Mouse (Mus musculus) embryonic facial prominence, embryonic 10.5 days (tissue): ENCODE results near the gene Cacna1a. TPM values are rescaled to one million over a fixed set of nuclear protein-coding genes. Genes with fewer than 3 reads are reported as not detected.
A peak's percentile ranks its signal among the peaks of the same experiment; 100 is the strongest.

Experiments used
- DNase-seq: peaks from one replicate; pipeline ENCODE4 v3.0.0-alpha.2; 2017; ENCODE audit warnings: low spot score
- H3K27ac ChIP-seq: fragments of 300-500 bp; sonication (generic); replicated peaks from 2 replicates; pipeline ENCODE4 v1.5.1; 2016; ENCODE audit warnings: mild to moderate bottlenecking
- H3K27me3 ChIP-seq: fragments of 300-500 bp; sonication (generic); replicated peaks from 2 replicates; pipeline ENCODE4 v1.6.1; 2016; ENCODE audit warnings: low read depth, mild to moderate bottlenecking; ENCODE audit not compliant: poor library complexity, severe bottlenecking
- H3K36me3 ChIP-seq: fragments of 300-500 bp; sonication (generic); replicated peaks from 2 replicates; pipeline ENCODE4 v1.6.1; 2016; ENCODE audit warnings: mild to moderate bottlenecking, moderate library complexity
- H3K4me1 ChIP-seq: fragments of 300-500 bp; sonication (generic); 2 replicates; pipeline ENCODE4 v1.6.1; 2016
- H3K4me3 ChIP-seq: fragments of 300-500 bp; sonication (generic); 2 replicates; pipeline ENCODE4 v1.5.1; 2016; ENCODE audit warnings: mild to moderate bottlenecking, moderate library complexity
- H3K9me3 ChIP-seq: fragments of 300-500 bp; sonication (generic); 2 replicates; pipeline ENCODE4 v1.6.1; 2016; ENCODE audit warnings: mild to moderate bottlenecking
- WGBS: fragments of 180-500 bp; shearing (Covaris S2); methylation state at CpG from one replicate; pipeline ENCODE4 v1.1.7; 2016; 5-methylcytosine and 5-hydroxymethylcytosine counted together
- polyA plus RNA-seq: library from polyadenylated mRNA; unstranded; fragments of >200 nt; fragmentation: Nextera tagmentation; extraction: Ambion mirVana; gene quantifications from 2 replicates; pipeline ENCODE4 v1.2.1, GENCODE M21; 2016

Cacna1a gene
- polyA plus RNA-seq, 1 experiment from 2014 or later, result 5.5 TPM

GRCm38 (mm10) chr8:84458853-84459252 lies 70.6 kb downstream of the Cacna1a start:
- H3K4me3 ChIP-seq, result no peak overlapping the region
- H3K27me3 ChIP-seq, result no peaks in the 10 kb centered on the region
- peaks cover 3% of the 10 kb centered on the region; the same call in 1 of the 2 replicates for H3K4me1 ChIP-seq
- H3K36me3 ChIP-seq, result peaks cover 15% of the 10 kb centered on the region
- no peak overlapping the region for H3K27ac ChIP-seq
- peaks cover 17% of the 10 kb centered on the region for H3K9me3 ChIP-seq
- WGBS, result 67% methylated on average over 7 of the region's 7 CpGs
- DNase-seq, result no peak

GRCm38 (mm10) chr8:84459276-84459675 lies 71.0 kb downstream of the Cacna1a start:
- Histone ChIP-seq H3K27me3 (no peaks in the 10 kb centered on the region), H3K27ac (no peak overlapping the region), H3K4me3 (no peak overlapping the region), H3K4me1 (peaks cover 3% of the 10 kb centered on the region; the same call in 1 of the 2 replicates), H3K9me3 (peaks cover 17% of the 10 kb centered on the region), H3K36me3 (peaks cover 15% of the 10 kb centered on the region)
- WGBS, result 29% methylated on average over 5 of the region's 5 CpGs
- DNase-seq, result no peak

GRCm38 (mm10) chr8:84460698-84461097 lies 72.5 kb downstream of the Cacna1a start:
- no peaks in the 10 kb centered on the region for H3K27me3 ChIP-seq
- H3K9me3 ChIP-seq, result peaks cover 17% of the 10 kb centered on the region
- no peak for DNase-seq
- WGBS, result 66% methylated on average over 2 of the region's 2 CpGs
- H3K4me3 ChIP-seq, result no peak overlapping the region
- H3K4me1 ChIP-seq, result peaks cover 3% of the 10 kb centered on the region; the same call in 1 of the 2 replicates
- H3K36me3 ChIP-seq, result peaks cover 15% of the 10 kb centered on the region
- H3K27ac ChIP-seq, result no peak overlapping the region

- Histone ChIP-seq H3K9me3 (peaks cover 9% of the 10 kb centered on the region), H3K27ac (no peak overlapping the region), H3K4me3 (no peak overlapping the region), H3K36me3 (peaks cover 7% of the 10 kb centered on the region), H3K4me1 (no peaks in the 10 kb centered on the region), H3K27me3 (no peaks in the 10 kb centered on the region)
- 80% methylated on average over 1 of the region's 1 CpGs for WGBS
- no peak for DNase-seq
Measured at GRCm38 (mm10) chr8:84466932-84467331, 78.7 kb downstream of the Cacna1a start.

- no peak for DNase-seq
- H3K36me3 ChIP-seq, result no peaks in the 10 kb centered on the region
- no peaks in the 10 kb centered on the region for H3K27me3 ChIP-seq
- H3K4me3 ChIP-seq, result no peak overlapping the region
- no peak overlapping the region for H3K27ac ChIP-seq
- no peaks in the 10 kb centered on the region for H3K9me3 ChIP-seq
- H3K4me1 ChIP-seq, result no peaks in the 10 kb centered on the region
- 83% methylated on average over 4 of the region's 4 CpGs for WGBS
Measured at GRCm38 (mm10) chr8:84469076-84469475, 80.8 kb downstream of the Cacna1a start.

GRCm38 (mm10) chr8:84471271-84471995 lies 83.2 kb downstream of the Cacna1a start:
- DNase-seq, result peak; percentile 84
- Histone ChIP-seq H3K4me3 (no peak overlapping the region), H3K27me3 (no peaks in the 10 kb centered on the region), H3K27ac (no peak overlapping the region), H3K9me3 (no peaks in the 10 kb centered on the region), H3K36me3 (no peaks in the 10 kb centered on the region), H3K4me1 (no peaks in the 10 kb centered on the region)
- 51% methylated on average over 9 of the region's 9 CpGs for WGBS

GRCm38 (mm10) chr8:84474456-84474855 lies 86.2 kb downstream of the Cacna1a start:
- Histone ChIP-seq H3K27ac (no peak overlapping the region), H3K27me3 (no peaks in the 10 kb centered on the region), H3K4me3 (no peak overlapping the region), H3K36me3 (no peaks in the 10 kb centered on the region), H3K9me3 (no peaks in the 10 kb centered on the region), H3K4me1 (no peaks in the 10 kb centered on the region)
- no peak for DNase-seq
- 70% methylated on average over 1 of the region's 1 CpGs for WGBS

GRCm38 (mm10) chr8:84477341-84477740 lies 89.1 kb downstream of the Cacna1a start:
- no peaks in the 10 kb centered on the region for H3K4me1 ChIP-seq
- no peak overlapping the region for H3K4me3 ChIP-seq
- WGBS, result 86% methylated on average over 3 of the region's 3 CpGs
- H3K27ac ChIP-seq, result no peak overlapping the region
- H3K27me3 ChIP-seq, result no peaks in the 10 kb centered on the region
- no peaks in the 10 kb centered on the region for H3K9me3 ChIP-seq
- DNase-seq, result no peak
- no peaks in the 10 kb centered on the region for H3K36me3 ChIP-seq

- no peak for DNase-seq
- no peaks in the 10 kb centered on the region for H3K4me1 ChIP-seq
Measured at GRCm38 (mm10) chr8:84483004-84483403, 94.8 kb downstream of the Cacna1a start.

GRCm38 (mm10) chr8:84485366-84485765 lies 97.1 kb downstream of the Cacna1a start:
- Histone ChIP-seq H3K27ac (no peak overlapping the region), H3K36me3 (no peaks in the 10 kb centered on the region), H3K4me1 (no peaks in the 10 kb centered on the region), H3K4me3 (no peak overlapping the region), H3K9me3 (no peaks in the 10 kb centered on the region), H3K27me3 (no peaks in the 10 kb centered on the region)
- no peak for DNase-seq
- 84% methylated on average over 4 of the region's 4 CpGs for WGBS

More at GRCm38 (mm10) chr8:84483004-84483403, 94.8 kb downstream of the Cacna1a start:
- H3K27me3 ChIP-seq, result no peaks in the 10 kb centered on the region
- no peak overlapping the region for H3K27ac ChIP-seq
- no peaks in the 10 kb centered on the region for H3K36me3 ChIP-seq
- H3K4me3 ChIP-seq, result no peak overlapping the region
- H3K9me3 ChIP-seq, result no peaks in the 10 kb centered on the region
- 89% methylated on average over 4 of the region's 4 CpGs for WGBS

GRCm38 (mm10) chr8:84485864-84486263 lies 97.6 kb downstream of the Cacna1a start:
- WGBS, result 83% methylated on average over 7 of the region's 7 CpGs
- Histone ChIP-seq H3K27me3 (no peaks in the 10 kb centered on the region), H3K4me1 (no peaks in the 10 kb centered on the region), H3K9me3 (no peaks in the 10 kb centered on the region), H3K27ac (no peak overlapping the region), H3K36me3 (no peaks in the 10 kb centered on the region), H3K4me3 (no peak overlapping the region)
- no peak for DNase-seq

- H3K4me3 ChIP-seq, result no peak overlapping the region
- no peak for DNase-seq
- H3K27ac ChIP-seq, result no peak overlapping the region
- H3K27me3 ChIP-seq, result no peaks in the 10 kb centered on the region
- H3K9me3 ChIP-seq, result no peaks in the 10 kb centered on the region
- no peaks in the 10 kb centered on the region for H3K36me3 ChIP-seq
- H3K4me1 ChIP-seq, result no peaks in the 10 kb centered on the region
- WGBS, result 74% methylated on average over 3 of the region's 3 CpGs
Measured at GRCm38 (mm10) chr8:84489223-84489622, 101.0 kb downstream of the Cacna1a start.

- Histone ChIP-seq H3K4me1 (no peaks in the 10 kb centered on the region), H3K4me3 (no peak overlapping the region), H3K27me3 (no peaks in the 10 kb centered on the region), H3K36me3 (no peaks in the 10 kb centered on the region), H3K9me3 (no peaks in the 10 kb centered on the region), H3K27ac (no peak overlapping the region)
- DNase-seq, result no peak
- 85% methylated on average over 6 of the region's 6 CpGs for WGBS
Measured at GRCm38 (mm10) chr8:84494541-84495084, 106.4 kb downstream of the Cacna1a start.
